Mouse (Mus musculus) lung, embryonic 14.5 days (tissue): Measurements from ENCODE around the gene Txndc11. TPM values are rescaled to one million over a fixed set of nuclear protein-coding genes. Genes with fewer than 3 reads are reported as not detected.

Experiments
- ATAC-seq: fragments of 200-750 bp; cut with Nextera tagmentation; 2 replicates; pipeline ENCODE4 v1.8.0; 2017; ENCODE audit warnings: mild to moderate bottlenecking, moderate TSS enrichment, moderate library complexity; ENCODE audit not compliant: insufficient read depth
- DNase-seq: peaks from one replicate; pipeline ENCODE4 v3.0.0-alpha.2; 2015
- H3K27ac ChIP-seq: fragments of 300-500 bp; sonication (generic); 2 replicates; pipeline ENCODE4 v1.5.1; 2014; ENCODE audit warnings: low read depth, mild to moderate bottlenecking, moderate library complexity
- H3K27me3 ChIP-seq: fragments of 300-500 bp; sonication (generic); 2 replicates; pipeline ENCODE4 v1.6.1; 2014; ENCODE audit warnings: low read length, control low read depth; ENCODE audit not compliant: insufficient read depth
- H3K36me3 ChIP-seq: fragments of 300-500 bp; sonication (generic); 2 replicates; pipeline ENCODE4 v1.6.1; 2014; ENCODE audit warnings: control low read depth; ENCODE audit not compliant: insufficient read depth
- H3K4me1 ChIP-seq: fragments of 300-500 bp; sonication (generic); 2 replicates; pipeline ENCODE4 v1.6.1; 2014; ENCODE audit warnings: antibody characterized with exemption, control low read depth; ENCODE audit not compliant: insufficient read depth
- H3K4me2 ChIP-seq: fragments of 300-500 bp; sonication (generic); 2 replicates; pipeline ENCODE4 v1.6.1; 2014; ENCODE audit warnings: mild to moderate bottlenecking
- H3K4me3 ChIP-seq: fragments of 300-500 bp; sonication (generic); 2 replicates; pipeline ENCODE4 v1.5.1; 2014; ENCODE audit warnings: low read depth, low read length
- H3K9ac ChIP-seq: fragments of 300-500 bp; sonication (generic); 2 replicates; pipeline ENCODE4 v1.6.1; 2014
- H3K9me3 ChIP-seq: fragments of 300-500 bp; sonication (generic); 2 replicates; pipeline ENCODE4 v1.6.1; 2016; ENCODE audit warnings: low read depth, low read length, control low read depth
- CTCF ChIP-seq: IDR thresholded peaks from 2 replicates; pipeline ENCODE4 v1.5.1; 2016; ENCODE audit warnings: antibody characterized with exemption, low read depth
- WGBS: fragments of 180-500 bp; shearing (Covaris S2); extraction: QIAGEN DNeasy Blood & Tissue Kit; methylation state at CpG from one replicate; pipeline ENCODE4 v1.1.7; 2014; 5-methylcytosine and 5-hydroxymethylcytosine counted together
- polyA plus RNA-seq: library from polyadenylated mRNA; unstranded; fragments of >200 nt; fragmentation: Nextera tagmentation; extraction: Ambion mirVana; gene quantifications from 2 replicates; pipeline ENCODE4 v1.2.1, GENCODE M21; 2014

Txndc11 gene
- polyA plus RNA-seq, 1 experiment from 2014 or later, result 38.2 TPM

DNA sequence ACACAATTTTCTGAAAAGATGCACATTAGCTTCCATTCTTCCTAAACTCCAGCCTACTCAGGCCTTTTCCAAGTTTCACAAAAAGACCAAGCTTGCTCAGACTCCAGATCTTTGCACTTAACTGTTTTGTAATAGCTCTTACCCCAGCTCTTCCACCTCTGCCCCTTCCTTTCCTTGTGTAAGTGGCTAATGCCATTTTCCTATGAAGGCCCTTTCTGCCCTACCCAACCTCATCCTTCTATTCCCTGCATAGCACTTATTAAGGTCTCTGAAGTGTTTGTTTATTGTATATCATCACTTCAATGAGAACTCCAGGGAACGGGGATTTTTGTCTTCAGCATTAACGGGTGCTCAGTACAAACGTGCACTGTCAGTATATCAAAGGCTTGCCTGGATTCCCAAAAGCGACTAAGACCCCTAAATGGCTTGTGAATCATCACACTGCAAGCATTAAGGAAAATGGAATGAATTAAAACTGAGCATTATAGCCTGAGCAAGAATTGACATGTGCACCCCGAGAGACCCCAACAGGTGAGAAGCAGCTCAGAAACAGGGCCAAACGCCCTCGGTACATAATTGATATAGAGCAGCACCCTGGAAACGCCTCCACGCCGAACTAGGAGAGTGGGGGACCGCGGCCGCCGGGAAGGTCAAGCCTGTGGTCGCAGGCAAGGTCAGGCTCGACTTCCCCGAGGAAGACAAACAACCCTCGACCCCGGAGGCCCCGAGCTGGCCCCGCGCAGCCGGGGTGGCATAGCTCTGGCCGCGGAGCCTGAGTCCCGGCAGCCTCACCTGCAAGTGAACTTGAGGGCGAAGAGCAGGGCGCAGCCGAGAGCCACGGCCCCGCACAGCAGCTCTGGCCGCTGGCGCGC is 738 bp downstream of the Txndc11 start:
- H3K4me2 ChIP-seq, result peak overlapping the region; percentile 87
- WGBS, result under 1% methylated on average over 34 of the region's 34 CpGs
- no peaks in the 10 kb centered on the region for H3K27me3 ChIP-seq
- DNase-seq (peak; percentile 8), ATAC-seq (no peak)
- TF ChIP-seq CTCF, result no peak
- no peaks in the 10 kb centered on the region for H3K9me3 ChIP-seq
- H3K9ac ChIP-seq, result peak overlapping the region; percentile 93
- peaks cover 25% of the 10 kb centered on the region for H3K36me3 ChIP-seq
- peak overlapping the region; percentile 97 for H3K4me3 ChIP-seq
- H3K27ac ChIP-seq, result peak overlapping the region; percentile 93
- peaks cover 13% of the 10 kb centered on the region; the same call in 1 of the 2 replicates for H3K4me1 ChIP-seq

DNA sequence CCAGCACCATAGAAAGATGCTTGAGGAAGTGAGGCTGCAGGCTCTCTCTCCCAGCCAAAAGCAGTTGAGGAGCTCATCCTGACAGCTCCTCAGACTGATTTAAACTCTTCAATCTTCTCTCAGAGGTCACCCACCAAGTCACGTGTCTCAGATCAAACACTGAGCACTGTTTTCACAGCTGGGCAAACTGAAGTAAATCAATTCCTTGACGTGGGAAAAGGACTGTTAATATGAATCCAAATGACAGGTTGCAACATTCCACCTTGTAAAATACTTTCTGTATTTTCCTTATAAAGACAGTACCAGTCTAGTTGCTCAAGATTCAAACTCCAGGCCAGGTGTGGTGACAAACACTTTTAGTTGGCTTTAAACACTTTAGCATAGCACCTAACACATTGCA is 1.6 kb downstream of the Txndc11 start:
- peak overlapping the region; percentile 97 for H3K4me3 ChIP-seq
- WGBS, result 8% methylated on average over 2 of the region's 2 CpGs
- peak overlapping the region; percentile 87 for H3K4me2 ChIP-seq
- peaks cover 30% of the 10 kb centered on the region for H3K36me3 ChIP-seq
- H3K27ac ChIP-seq, result no peak overlapping the region
- H3K9me3 ChIP-seq, result no peaks in the 10 kb centered on the region
- peak overlapping the region; percentile 93 for H3K9ac ChIP-seq
- DNase-seq (no peak), ATAC-seq (no peak)
- peaks cover 13% of the 10 kb centered on the region; the same call in 1 of the 2 replicates for H3K4me1 ChIP-seq
- no peak for TF ChIP-seq CTCF
- H3K27me3 ChIP-seq, result no peaks in the 10 kb centered on the region

DNA sequence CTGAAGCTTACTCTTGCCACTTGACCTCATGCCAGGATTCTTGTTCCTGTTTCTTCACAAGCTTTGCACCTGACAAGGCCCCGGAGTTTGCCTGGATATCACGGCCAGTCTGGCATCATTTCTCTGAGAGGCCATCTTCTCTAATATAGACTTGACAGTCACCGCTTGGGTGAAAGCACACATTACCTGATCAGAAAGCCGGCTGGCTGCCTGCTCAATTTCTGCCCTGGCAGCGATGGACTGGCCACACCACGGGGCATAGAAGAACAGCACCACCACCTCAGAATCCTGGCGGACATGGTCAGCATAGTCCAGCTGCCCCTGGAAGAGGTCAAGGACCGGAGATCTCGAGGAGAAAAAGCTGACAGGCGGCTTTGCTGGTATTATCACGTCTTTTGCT is 6.1 kb downstream of the Txndc11 start:
- peaks cover 13% of the 10 kb centered on the region; the same call in 1 of the 2 replicates for H3K4me1 ChIP-seq
- H3K27me3 ChIP-seq, result no peaks in the 10 kb centered on the region
- no peak overlapping the region for H3K9ac ChIP-seq
- no peak overlapping the region for H3K27ac ChIP-seq
- 88% methylated on average over 11 of the region's 11 CpGs for WGBS
- H3K4me2 ChIP-seq, result no peak overlapping the region
- DNase-seq (no peak), ATAC-seq (no peak)
- no peak overlapping the region for H3K4me3 ChIP-seq
- H3K9me3 ChIP-seq, result no peaks in the 10 kb centered on the region
- peaks cover 46% of the 10 kb centered on the region for H3K36me3 ChIP-seq
- TF ChIP-seq CTCF, result no peak

DNA sequence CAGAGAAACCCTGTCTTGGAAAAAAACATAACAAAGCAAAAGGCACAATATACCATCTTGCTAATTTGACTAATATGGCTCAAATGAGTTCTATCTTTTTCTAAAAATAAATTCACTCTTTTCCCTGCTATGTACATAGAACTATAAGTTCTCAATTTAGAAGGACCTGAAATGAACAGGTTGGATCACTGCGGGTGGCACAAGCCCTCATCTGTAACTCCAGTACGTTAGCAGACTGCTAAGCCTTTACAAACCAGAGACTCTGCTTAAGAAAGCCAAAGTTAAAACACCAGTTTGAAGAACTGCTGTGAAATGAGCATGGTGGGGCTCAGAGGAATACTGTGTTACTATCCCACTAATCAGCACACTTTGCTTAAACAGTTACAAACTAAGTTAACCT is 9.1 kb downstream of the Txndc11 start:
- WGBS, result 89% methylated on average over 2 of the region's 2 CpGs

DNA sequence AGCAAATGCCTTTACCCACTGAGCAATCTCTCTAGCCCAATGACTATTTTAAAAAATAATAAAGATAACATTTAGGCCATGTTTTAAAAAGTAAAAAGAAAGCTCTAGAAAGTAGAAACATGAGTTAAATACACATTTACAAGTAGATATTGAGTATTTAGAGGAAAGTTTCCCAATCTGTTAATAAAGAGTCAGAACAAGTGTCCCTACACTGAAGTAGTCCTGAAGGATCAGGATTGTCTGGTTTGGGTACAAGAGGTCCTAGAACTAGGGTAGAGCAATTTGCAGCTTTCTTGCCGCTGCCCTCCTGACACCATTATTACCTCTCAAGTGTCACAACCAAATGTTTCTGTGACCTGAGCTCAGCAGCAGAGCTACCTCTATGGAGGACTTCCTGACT is 10.3 kb downstream of the Txndc11 start:
- Histone ChIP-seq H3K27ac (no peak overlapping the region), H3K4me3 (no peak overlapping the region), H3K27me3 (no peaks in the 10 kb centered on the region), H3K9ac (no peak overlapping the region), H3K9me3 (no peaks in the 10 kb centered on the region), H3K36me3 (peaks cover 75% of the 10 kb centered on the region), H3K4me1 (no peaks in the 10 kb centered on the region), H3K4me2 (no peak overlapping the region)
- DNase-seq (no peak), ATAC-seq (no peak)
- TF ChIP-seq CTCF, result no peak
- WGBS, result 89% methylated on average over 1 of the region's 1 CpGs

More for the DNA sequence above, 9.1 kb downstream of the Txndc11 start:
- TF ChIP-seq CTCF, result no peak
- Histone ChIP-seq H3K36me3 (peaks cover 64% of the 10 kb centered on the region), H3K4me3 (no peak overlapping the region), H3K4me1 (no peaks in the 10 kb centered on the region), H3K27me3 (no peaks in the 10 kb centered on the region), H3K4me2 (no peak overlapping the region), H3K9me3 (no peaks in the 10 kb centered on the region), H3K9ac (no peak overlapping the region), H3K27ac (no peak overlapping the region)
- ATAC-seq (no peak), DNase-seq (no peak)

GRCm38 (mm10) chr16:11122625-11123024 is 11.8 kb downstream of the Txndc11 start:
- no peaks in the 10 kb centered on the region for H3K4me1 ChIP-seq
- no peaks in the 10 kb centered on the region for H3K9me3 ChIP-seq
- peaks cover 76% of the 10 kb centered on the region for H3K36me3 ChIP-seq
- DNase-seq, result no peak
- TF ChIP-seq CTCF, result no peak
- no peak overlapping the region for H3K27ac ChIP-seq
- no peak overlapping the region for H3K9ac ChIP-seq
- H3K27me3 ChIP-seq, result no peaks in the 10 kb centered on the region
- H3K4me3 ChIP-seq, result no peak overlapping the region
- no peak for ATAC-seq
- H3K4me2 ChIP-seq, result no peak overlapping the region
- WGBS, result 87% methylated on average over 2 of the region's 2 CpGs

DNA sequence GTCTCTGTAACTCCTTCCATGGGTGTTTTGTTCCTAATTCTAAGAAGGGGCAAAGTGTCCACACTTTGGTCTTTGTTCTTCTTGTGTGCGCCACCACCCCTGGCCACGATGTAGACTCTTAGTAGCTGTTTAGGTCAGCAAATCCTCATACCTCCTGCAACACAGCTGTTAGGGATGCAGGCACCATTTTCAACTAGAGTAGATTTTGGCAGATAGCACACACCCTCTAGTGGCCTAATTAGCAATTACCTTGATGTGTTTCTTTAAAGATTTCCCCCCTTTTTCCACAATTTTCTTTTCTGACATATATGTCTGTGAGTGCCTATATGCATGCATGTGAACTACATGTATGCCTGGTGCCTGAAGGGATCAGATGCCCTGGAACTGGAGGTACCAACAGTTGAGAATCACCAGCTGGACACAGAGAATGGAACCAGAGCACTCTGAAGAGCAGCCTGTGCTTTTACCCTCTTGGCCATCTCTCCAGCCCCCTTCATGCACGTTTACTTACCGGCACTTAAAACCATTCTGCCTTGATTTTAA is 25.2 kb downstream of the Txndc11 start:
- WGBS, result 64% methylated on average over 4 of the region's 4 CpGs
- Histone ChIP-seq H3K4me1 (no peaks in the 10 kb centered on the region), H3K4me3 (no peak overlapping the region), H3K36me3 (peaks cover 28% of the 10 kb centered on the region), H3K9ac (no peak overlapping the region), H3K27ac (no peak overlapping the region), H3K4me2 (no peak overlapping the region), H3K9me3 (no peaks in the 10 kb centered on the region), H3K27me3 (no peaks in the 10 kb centered on the region)
- peak; percentile 72 for DNase-seq
- peak; percentile 72 for TF ChIP-seq CTCF
- ATAC-seq, result no peak
